Mouse (Mus musculus): ENCODE measurements around the gene Ing2. TPM values are rescaled to one million over a fixed set of nuclear protein-coding genes. Genes with fewer than 3 reads are reported as not detected.

Ing2 gene
- polyA plus RNA-seq, 1 experiment from 2014 or later = 19.8 TPM

DNA sequence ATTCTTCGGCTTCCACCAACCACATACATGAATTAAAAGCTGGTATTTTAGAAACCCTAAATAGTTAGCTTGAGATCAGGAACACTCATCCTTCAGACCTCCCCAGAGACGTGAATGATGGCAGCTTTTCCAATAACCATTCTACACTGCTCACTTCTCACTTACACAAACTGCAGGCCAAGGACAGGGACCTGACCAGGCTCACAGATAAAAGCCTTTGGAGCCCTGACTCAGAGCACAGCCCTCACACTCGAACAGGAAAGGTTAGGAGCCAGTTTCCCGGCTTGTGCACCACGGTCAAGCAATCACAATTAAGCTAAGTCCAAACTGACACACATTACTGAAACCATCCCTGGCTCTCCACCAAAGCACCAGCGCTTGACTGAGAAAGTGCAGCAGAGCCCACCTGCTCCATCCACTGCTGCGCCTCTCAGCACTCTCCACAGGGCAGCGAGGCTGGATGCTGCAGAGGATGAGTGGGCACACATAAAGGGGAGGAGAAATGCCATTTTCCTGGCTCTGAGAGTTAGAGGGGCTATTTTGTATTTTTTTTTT is 11.0 kb downstream of the Ing2 start:
- Histone ChIP-seq H3K4me2 (ENCODE audit: low read length) (no peak overlapping the region), H3K9me3 (replicated peaks; ENCODE audit: low read length) (no peaks in the 10 kb centered on the region), H3K4me1 (replicated peaks; ENCODE audit: insufficient read depth, low read length) (no peaks in the 10 kb centered on the region), H3K9ac (ENCODE audit: low read depth, low read length) (no peak overlapping the region), H3K27me3 (ENCODE audit: insufficient read depth, low read length) (no peaks in the 10 kb centered on the region), H3K4me3 (replicated peaks; ENCODE audit: low read depth, low read length) (no peak overlapping the region), H3K36me3 (ENCODE audit: insufficient read depth, low read length) (peaks cover 5% of the 10 kb centered on the region), H3K27ac (no peak overlapping the region)
- no peak for TF ChIP-seq CTCF (IDR thresholded peaks at IDR 0.05; ENCODE audit: low read depth)
- no peak for ATAC-seq (replicated peaks; ENCODE audit: low FRiP score, low read depth)
- no peak for DNase-seq (ENCODE audit: low spot score)
- WGBS = 86% methylated on average over 8 of the region's 8 CpGs

DNA sequence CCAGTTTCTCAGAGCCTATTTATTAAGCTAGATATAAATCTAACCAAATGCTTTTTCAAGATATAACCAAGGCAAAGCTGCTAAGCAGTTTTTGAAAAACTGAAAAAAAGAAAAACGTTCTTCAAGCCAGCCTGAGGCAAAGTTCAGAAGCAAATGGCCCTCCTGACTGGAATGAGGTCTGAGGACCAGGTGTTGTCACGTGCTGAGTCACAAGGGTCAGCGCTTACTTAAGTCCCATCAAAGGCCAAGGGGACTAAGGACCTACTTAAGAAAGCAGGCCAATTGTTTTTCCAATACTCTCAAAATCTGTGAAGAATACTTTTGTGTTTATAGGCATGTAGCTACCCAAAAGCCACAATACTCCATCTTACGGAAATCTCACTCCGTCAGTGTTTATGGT is 12.2 kb downstream of the Ing2 start:
- Histone ChIP-seq H3K4me1 (replicated peaks; ENCODE audit: insufficient read depth, low read length) (no peaks in the 10 kb centered on the region), H3K27ac (0 out of 2 replicates have a peak overlapping the region, but pooled peaks have one; percentile 36), H3K36me3 (ENCODE audit: insufficient read depth, low read length) (peaks cover 3% of the 10 kb centered on the region; the same call in 1 of the 2 replicates), H3K4me2 (ENCODE audit: low read length) (no peak overlapping the region), H3K9me3 (replicated peaks; ENCODE audit: low read length) (no peaks in the 10 kb centered on the region), H3K27me3 (ENCODE audit: insufficient read depth, low read length) (no peaks in the 10 kb centered on the region), H3K9ac (ENCODE audit: low read depth, low read length) (no peak overlapping the region), H3K4me3 (replicated peaks; ENCODE audit: low read depth, low read length) (no peak overlapping the region)
- 72% methylated on average over 5 of the region's 5 CpGs for WGBS
- ATAC-seq (replicated peaks; ENCODE audit: low FRiP score, low read depth) (0 out of 2 replicates have a peak, but pooled peaks have one; percentile 59), DNase-seq (ENCODE audit: low spot score) (no peak)
- TF ChIP-seq CTCF (IDR thresholded peaks at IDR 0.05; ENCODE audit: low read depth) = no peak

DNA sequence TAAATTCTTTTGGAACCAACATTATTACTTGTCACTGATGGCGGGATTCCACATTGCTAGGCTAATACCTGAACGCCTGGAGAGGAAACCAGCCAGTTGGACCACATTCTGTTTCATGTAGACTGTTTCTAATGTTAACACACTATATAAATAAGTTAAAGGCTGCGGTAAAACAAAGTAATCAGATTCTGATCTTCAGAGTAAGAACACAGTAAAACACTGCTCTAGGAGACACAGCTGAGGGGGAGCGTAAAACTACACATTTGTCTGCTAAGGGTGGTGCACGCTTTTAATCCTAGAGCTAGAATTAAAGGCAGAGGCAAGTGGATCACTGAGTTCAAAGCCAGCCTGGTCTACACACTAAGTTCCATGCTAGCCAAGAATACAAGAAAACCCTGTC is 12.6 kb downstream of the Ing2 start:
- Histone ChIP-seq H3K36me3 (ENCODE audit: insufficient read depth, low read length) (peaks cover 3% of the 10 kb centered on the region; the same call in 1 of the 2 replicates), H3K4me1 (replicated peaks; ENCODE audit: insufficient read depth, low read length) (no peaks in the 10 kb centered on the region), H3K4me3 (replicated peaks; ENCODE audit: low read depth, low read length) (no peak overlapping the region), H3K27ac (peak overlapping the region; percentile 36; the same call in 1 of the 2 replicates), H3K9me3 (replicated peaks; ENCODE audit: low read length) (no peaks in the 10 kb centered on the region), H3K9ac (ENCODE audit: low read depth, low read length) (no peak overlapping the region), H3K27me3 (ENCODE audit: insufficient read depth, low read length) (no peaks in the 10 kb centered on the region), H3K4me2 (ENCODE audit: low read length) (no peak overlapping the region)
- TF ChIP-seq CTCF (IDR thresholded peaks at IDR 0.05; ENCODE audit: low read depth) = no peak
- no peak for ATAC-seq (replicated peaks; ENCODE audit: low FRiP score, low read depth)
- DNase-seq (ENCODE audit: low spot score) = no peak
- WGBS = 88% methylated on average over 5 of the region's 5 CpGs

DNA sequence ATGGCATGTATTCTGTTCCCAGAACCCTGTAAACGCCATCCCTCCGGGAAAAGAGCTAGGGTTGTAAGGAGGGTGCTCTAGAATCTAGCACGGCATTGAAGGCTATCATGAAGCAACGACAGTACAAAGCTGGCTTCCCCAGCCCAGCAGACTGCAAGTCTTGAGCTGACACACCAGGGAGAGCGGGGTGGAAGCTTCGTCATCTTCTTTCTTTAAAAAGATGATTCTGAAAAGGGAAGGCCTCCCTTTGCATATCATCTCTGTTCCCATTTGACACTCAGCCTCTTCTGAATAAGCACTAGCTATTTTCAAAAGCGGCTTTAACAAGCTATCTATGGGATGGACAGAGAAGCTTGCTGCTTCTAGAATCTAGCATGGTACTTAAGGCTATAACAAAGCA is 15.0 kb downstream of the Ing2 start:
- H3K27ac ChIP-seq = no peak overlapping the region
- H3K4me3 ChIP-seq (replicated peaks; ENCODE audit: low read depth, low read length) = no peak overlapping the region
- H3K36me3 ChIP-seq (ENCODE audit: insufficient read depth, low read length) = no peaks in the 10 kb centered on the region
- H3K9ac ChIP-seq (ENCODE audit: low read depth, low read length) = no peak overlapping the region
- H3K4me2 ChIP-seq (ENCODE audit: low read length) = no peak overlapping the region
- TF ChIP-seq CTCF (IDR thresholded peaks at IDR 0.05; ENCODE audit: low read depth) = no peak
- ATAC-seq (replicated peaks; ENCODE audit: low FRiP score, low read depth) = no peak
- H3K9me3 ChIP-seq (replicated peaks; ENCODE audit: low read length) = no peaks in the 10 kb centered on the region
- H3K27me3 ChIP-seq (ENCODE audit: insufficient read depth, low read length) = no peaks in the 10 kb centered on the region
- no peak for DNase-seq (ENCODE audit: low spot score)
- WGBS = 86% methylated on average over 7 of the region's 7 CpGs
- no peaks in the 10 kb centered on the region for H3K4me1 ChIP-seq (replicated peaks; ENCODE audit: insufficient read depth, low read length)

DNA sequence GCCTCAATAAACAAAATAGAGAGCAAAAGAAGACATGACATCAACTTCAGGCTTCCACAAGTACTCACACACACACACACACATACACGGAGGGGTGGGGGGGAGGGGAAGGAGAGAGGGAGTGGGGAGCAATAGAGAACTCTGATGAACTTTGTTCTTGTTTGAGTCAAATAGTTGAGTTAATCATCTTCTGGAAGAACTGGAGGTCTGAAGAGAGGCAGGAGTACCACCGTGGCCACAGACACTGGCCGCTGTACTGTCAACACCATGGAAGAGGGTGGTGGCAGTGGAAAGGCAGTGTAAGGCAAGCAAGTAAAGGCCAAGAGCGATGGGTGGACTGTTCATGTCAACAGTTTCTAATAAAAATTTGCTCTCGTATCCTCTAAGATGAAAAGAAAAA is 15.9 kb downstream of the Ing2 start:
- Histone ChIP-seq H3K9me3 (replicated peaks; ENCODE audit: low read length) (no peaks in the 10 kb centered on the region), H3K4me2 (ENCODE audit: low read length) (no peak overlapping the region), H3K4me1 (replicated peaks; ENCODE audit: insufficient read depth, low read length) (no peaks in the 10 kb centered on the region), H3K27ac (no peak overlapping the region), H3K4me3 (replicated peaks; ENCODE audit: low read depth, low read length) (no peak overlapping the region), H3K36me3 (ENCODE audit: insufficient read depth, low read length) (no peaks in the 10 kb centered on the region), H3K27me3 (ENCODE audit: insufficient read depth, low read length) (no peaks in the 10 kb centered on the region), H3K9ac (ENCODE audit: low read depth, low read length) (no peak overlapping the region)
- ATAC-seq (replicated peaks; ENCODE audit: low FRiP score, low read depth) = no peak; the same call in 1 of the 2 replicates
- 89% methylated on average over 5 of the region's 5 CpGs for WGBS
- TF ChIP-seq CTCF (IDR thresholded peaks at IDR 0.05; ENCODE audit: low read depth) = no peak
- no peak for DNase-seq (ENCODE audit: low spot score)

DNA sequence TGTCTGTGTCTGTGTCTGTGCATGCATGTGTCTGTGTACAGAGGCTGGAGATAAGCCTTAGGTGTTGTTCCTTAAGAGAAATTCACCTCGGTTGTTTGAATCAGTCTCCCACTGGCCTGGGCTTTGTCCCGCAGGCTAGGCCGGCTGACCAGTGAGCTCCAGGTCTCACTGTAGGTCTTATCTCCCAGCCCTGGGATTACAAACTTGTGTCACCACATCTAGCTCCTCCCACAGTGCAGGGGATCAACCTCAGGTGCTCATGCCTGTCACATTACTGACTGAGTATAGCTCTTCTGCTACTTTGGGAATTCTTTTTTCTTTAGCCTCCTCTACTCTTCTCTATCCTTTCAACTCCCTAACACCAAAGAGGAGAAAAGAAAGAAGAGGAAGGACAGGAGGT is 20.9 kb downstream of the Ing2 start:
- no peak for TF ChIP-seq CTCF (IDR thresholded peaks at IDR 0.05; ENCODE audit: low read depth)
- Histone ChIP-seq H3K27me3 (ENCODE audit: insufficient read depth, low read length) (no peaks in the 10 kb centered on the region), H3K36me3 (ENCODE audit: insufficient read depth, low read length) (no peaks in the 10 kb centered on the region), H3K4me2 (ENCODE audit: low read length) (no peak overlapping the region), H3K4me1 (replicated peaks; ENCODE audit: insufficient read depth, low read length) (0 out of 2 replicates have a peak, but pooled peaks cover 4% of the 10 kb centered on the region), H3K9me3 (replicated peaks; ENCODE audit: low read length) (no peaks in the 10 kb centered on the region), H3K4me3 (replicated peaks; ENCODE audit: low read depth, low read length) (no peak overlapping the region), H3K27ac (no peak overlapping the region), H3K9ac (ENCODE audit: low read depth, low read length) (no peak overlapping the region)
- WGBS = 73% methylated on average over 3 of the region's 3 CpGs
- ATAC-seq (replicated peaks; ENCODE audit: low FRiP score, low read depth) (no peak), DNase-seq (ENCODE audit: low spot score) (no peak)

DNA sequence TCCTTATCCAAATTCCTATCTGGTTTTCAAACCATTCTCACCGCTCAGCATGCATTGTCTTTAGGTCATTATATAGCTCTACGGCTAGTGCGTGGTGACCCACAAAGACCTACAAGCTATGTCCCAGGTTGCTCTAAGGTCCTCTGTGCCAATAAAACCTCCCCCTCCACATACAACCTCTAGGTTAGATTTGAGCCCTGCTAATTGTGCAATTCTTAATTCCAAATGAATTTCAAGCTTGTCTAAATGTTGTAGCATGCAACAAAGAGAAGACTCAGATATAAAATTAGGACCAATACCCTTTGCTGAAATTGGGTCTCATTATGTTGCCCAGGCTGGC is 22.6 kb downstream of the Ing2 start:
- H3K9ac ChIP-seq (ENCODE audit: low read depth, low read length) = no peak overlapping the region
- DNase-seq (ENCODE audit: low spot score) (no peak), ATAC-seq (replicated peaks; ENCODE audit: low FRiP score, low read depth) (peak; percentile 5; the same call in 1 of the 2 replicates)
- 68% methylated on average over 3 of the region's 3 CpGs for WGBS
- no peak for TF ChIP-seq CTCF (IDR thresholded peaks at IDR 0.05; ENCODE audit: low read depth)
- no peak overlapping the region for H3K4me3 ChIP-seq (replicated peaks; ENCODE audit: low read depth, low read length)
- H3K36me3 ChIP-seq (ENCODE audit: insufficient read depth, low read length) = no peaks in the 10 kb centered on the region
- no peaks in the 10 kb centered on the region for H3K9me3 ChIP-seq (replicated peaks; ENCODE audit: low read length)
- 0 out of 2 replicates have a peak, but pooled peaks cover 4% of the 10 kb centered on the region for H3K4me1 ChIP-seq (replicated peaks; ENCODE audit: insufficient read depth, low read length)
- no peak overlapping the region for H3K4me2 ChIP-seq (ENCODE audit: low read length)
- peak overlapping the region; percentile 60; the same call in 1 of the 2 replicates for H3K27ac ChIP-seq
- H3K27me3 ChIP-seq (ENCODE audit: insufficient read depth, low read length) = no peaks in the 10 kb centered on the region
